In the genomic region with DNA sequence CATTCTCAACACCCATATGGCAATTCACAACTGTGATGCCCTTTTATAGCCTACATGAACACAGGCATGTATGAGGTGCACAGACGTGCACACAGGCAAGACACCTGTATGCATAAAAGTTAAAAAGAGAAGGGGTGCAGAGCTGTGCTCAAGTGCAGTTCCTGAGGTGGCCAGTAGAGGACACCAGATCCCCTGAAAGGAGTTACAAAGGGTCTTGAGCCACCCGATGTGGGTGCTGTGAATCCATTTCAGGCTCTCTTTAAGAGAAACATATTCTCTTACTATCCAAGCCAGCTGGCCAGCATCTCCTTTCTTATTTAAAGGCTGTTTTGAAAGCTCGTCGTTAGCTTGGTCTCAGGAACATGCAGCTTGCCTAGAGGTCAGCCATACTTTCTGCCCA, we compare ENCODE assay signal across 14 mouse cellular contexts. TPM values are rescaled to one million over a fixed set of nuclear protein-coding genes. Genes with fewer than 3 reads are reported as not detected.
DNase-seq lines count a peak whose midpoint lies in the region; ATAC-seq and TF ChIP-seq lines count a peak whose summit lies in the region.
"Had no signal": no experiment of that assay in that cellular context is flagged by ENCODE, and none has a peak within 500 bp of the region (broad histone marks: within the 10 kb centered on the region; RNA-seq: fewer than 3 reads in every experiment).

No protein-coding gene starts in this region.

- no peak overlapping the region for H3K4me2 ChIP-seq in liver, embryonic 12.5 days
- H3K4me2 ChIP-seq in midbrain, embryonic 16.5 days (ENCODE audit: low read length) = no peak overlapping the region
- H3K4me2 ChIP-seq: hindbrain, embryonic 14.5 days; limb, embryonic 12.5 days; neural tube, embryonic 12.5 days had no signal

- no peak overlapping the region for H3K9ac ChIP-seq in liver, adult 2 months (ENCODE audit: low read depth, low read length)
- no peak overlapping the region for H3K9ac ChIP-seq in liver, embryonic 12.5 days
- no peak overlapping the region for H3K9ac ChIP-seq in midbrain, embryonic 16.5 days (ENCODE audit: low read depth, low read length)
- H3K9ac ChIP-seq: hindbrain, embryonic 14.5 days; limb, embryonic 12.5 days; neural tube, embryonic 12.5 days had no signal

- DNase-seq in cerebellum, adult 11-12 months = peak; percentile 23
- no peak for DNase-seq in cerebellum, adult 9-11 months
- no peak for DNase-seq in liver, adult 2 months (ENCODE audit: extremely low read depth, low read depth, low spot score)
- DNase-seq in CD4-positive helper T cell, adult 2 months (ENCODE audit: low read depth, low spot score) = peak; percentile 28
- no peak for DNase-seq in embryo, embryonic 10.5 days (ENCODE audit: low spot score)
- DNase-seq: right cerebral cortex, postnatal 25 days had no signal

- ATAC-seq in liver, embryonic 12.5 days = no peak
- no peak for ATAC-seq in midbrain, embryonic 16.5 days

- 97% methylated on average over 4 of the region's 4 CpGs for WGBS in liver, adult 2 months
- 84% methylated on average over 4 of the region's 4 CpGs for WGBS in liver, embryonic 12.5 days (ENCODE audit: insufficient replicate concordance)
- 98% methylated on average over 4 of the region's 4 CpGs for WGBS in midbrain, embryonic 16.5 days

- TF ChIP-seq POLR2A in liver, adult 2 months (IDR thresholded peaks at IDR 0.05; ENCODE audit: extremely low read depth, insufficient read depth, low read length) = no peak

- H3K79me2 ChIP-seq in liver, adult 2 months (ENCODE audit: control insufficient read depth, insufficient read depth, low read length) = no peaks in the 10 kb centered on the region

- no peaks in the 10 kb centered on the region for H3K9me3 ChIP-seq in liver, embryonic 12.5 days (replicated peaks)
- H3K9me3 ChIP-seq in midbrain, embryonic 16.5 days (replicated peaks; ENCODE audit: control insufficient read depth, low read length, poor library complexity, severe bottlenecking) = peaks cover 2% of the 10 kb centered on the region; the same call in 1 of the 2 replicates
- H3K9me3 ChIP-seq: megakaryocyte, embryonic 14.5 days; neural tube, embryonic 12.5 days had no signal

- H3K4me1 ChIP-seq in liver, adult 2 months (ENCODE audit: control insufficient read depth, insufficient read depth, low read length) = no peaks in the 10 kb centered on the region
- peaks cover 12% of the 10 kb centered on the region for H3K4me1 ChIP-seq in liver, embryonic 12.5 days
- H3K4me1 ChIP-seq in brown adipose tissue, adult 24 weeks (ENCODE audit: control insufficient read depth, insufficient read depth, insufficient read length, low read length) = no peaks in the 10 kb centered on the region
- H3K4me1 ChIP-seq in midbrain, embryonic 16.5 days (ENCODE audit: control insufficient read depth, insufficient read depth, low read length) = peaks cover 9% of the 10 kb centered on the region

- H3K27me3 ChIP-seq in liver, adult 2 months (ENCODE audit: control insufficient read depth, insufficient read depth, low read length) = no peaks in the 10 kb centered on the region
- no peaks in the 10 kb centered on the region for H3K27me3 ChIP-seq in liver, embryonic 12.5 days (replicated peaks)
- no peaks in the 10 kb centered on the region for H3K27me3 ChIP-seq in midbrain, embryonic 16.5 days (ENCODE audit: control insufficient read depth, insufficient read depth, low read depth, low read length)
- H3K27me3 ChIP-seq: limb, embryonic 12.5 days; megakaryocyte, embryonic 14.5 days; neural tube, embryonic 12.5 days had no signal

- H3K36me3 ChIP-seq in liver, adult 2 months (ENCODE audit: control insufficient read depth, insufficient read depth, low read length) = peaks cover 2% of the 10 kb centered on the region; the same call in 1 of the 2 replicates
- peaks cover 88% of the 10 kb centered on the region for H3K36me3 ChIP-seq in liver, embryonic 12.5 days
- peaks cover 15% of the 10 kb centered on the region for H3K36me3 ChIP-seq in midbrain, embryonic 16.5 days (ENCODE audit: control insufficient read depth, insufficient read depth, low read length)

- H3K27ac ChIP-seq in liver, adult 2 months (replicated peaks; ENCODE audit: insufficient read depth, low read depth, low read length) = no peak overlapping the region
- no peak overlapping the region for H3K27ac ChIP-seq in liver, embryonic 12.5 days
- H3K27ac ChIP-seq in brown adipose tissue, adult 24 weeks (replicated peaks; ENCODE audit: low read depth, low read length) = peak overlapping the region; percentile 55; the same call in 1 of the 2 replicates
- H3K27ac ChIP-seq in midbrain, embryonic 16.5 days (ENCODE audit: low read length) = no peak overlapping the region
- H3K27ac ChIP-seq: hindbrain, embryonic 14.5 days; limb, embryonic 12.5 days; neural tube, embryonic 12.5 days had no signal

- H3K4me3 ChIP-seq in liver, adult 2 months (ENCODE audit: insufficient read depth, low read depth, low read length) = no peak overlapping the region
- H3K4me3 ChIP-seq in liver, embryonic 12.5 days = no peak overlapping the region
- H3K4me3 ChIP-seq in brown adipose tissue, adult 24 weeks (ENCODE audit: insufficient read depth, low read depth, low read length) = no peak overlapping the region
- H3K4me3 ChIP-seq in midbrain, embryonic 16.5 days (ENCODE audit: low read depth, low read length) = no peak overlapping the region
- H3K4me3 ChIP-seq: limb, embryonic 12.5 days; megakaryocyte, embryonic 14.5 days; neural tube, embryonic 12.5 days had no signal

- peak; percentile 72 for TF ChIP-seq CTCF in liver, adult 2 months (IDR thresholded peaks at IDR 0.05; ENCODE audit: low read depth, low read length)

RNA-seq across cellular contexts. Expression of a gene that starts 5.1 kb away (rescaled TPM):
- total RNA-seq in liver, adult 2 months (2014; rRNA removed) = 16.4 and 19.4 TPM in 2 replicates
- polyA plus RNA-seq in liver, adult 2 months (2012; rRNA removed) = 20.0 and 24.5 TPM in 2 replicates
- 49.4 and 52.0 TPM in 2 replicates for polyA plus RNA-seq in liver, embryonic 12.5 days (2016; fragmentation: Nextera tagmentation; extraction: Ambion mirVana)
- 11.2 and 17.6 TPM in 2 replicates for polyA plus RNA-seq in brown adipose tissue, adult 24 weeks (2012; ENCODE audit: insufficient read depth, insufficient read length, missing spikeins)
- polyA plus RNA-seq in midbrain, embryonic 16.5 days (2015; fragmentation: Nextera tagmentation; extraction: Ambion mirVana) = 43.6 and 45.3 TPM in 2 replicates

RNA-seq across cellular contexts. Expression of a gene that starts 21.6 kb away (rescaled TPM):
- total RNA-seq in liver, adult 2 months (2014; rRNA removed) = 0.09 TPM in 1 of 2 replicates, not detected in the other
- 0.07 and 0.12 TPM in 2 replicates for polyA plus RNA-seq in liver, adult 2 months (2012; rRNA removed)
- 0.08 TPM in 1 of 2 replicates, not detected in the other for polyA plus RNA-seq in liver, embryonic 12.5 days (2016; fragmentation: Nextera tagmentation; extraction: Ambion mirVana)
- polyA plus RNA-seq in brown adipose tissue, adult 24 weeks (2012; ENCODE audit: insufficient read depth, insufficient read length, missing spikeins) = not detected in 2 replicates
- 12.9 and 18.3 TPM in 2 replicates for polyA plus RNA-seq in midbrain, embryonic 16.5 days (2015; fragmentation: Nextera tagmentation; extraction: Ambion mirVana)
- total RNA-seq: gastrocnemius, adult 8-10 months had no signal
- polyA plus RNA-seq: limb, embryonic 12.5 days had no signal

RNA-seq across cellular contexts. Expression of a gene that starts 30.3 kb away (rescaled TPM):
- total RNA-seq in liver, adult 2 months (2014; rRNA removed) = 0.37 and 0.40 TPM in 2 replicates
- 0.05 and 0.24 TPM in 2 replicates for polyA plus RNA-seq in liver, adult 2 months (2012; rRNA removed)
- 1.7 and 1.8 TPM in 2 replicates for polyA plus RNA-seq in liver, embryonic 12.5 days (2016; fragmentation: Nextera tagmentation; extraction: Ambion mirVana)
- polyA plus RNA-seq in brown adipose tissue, adult 24 weeks (2012; ENCODE audit: insufficient read depth, insufficient read length, missing spikeins) = 0.87 TPM in 1 of 2 replicates, not detected in the other
- polyA plus RNA-seq in midbrain, embryonic 16.5 days (2015; fragmentation: Nextera tagmentation; extraction: Ambion mirVana) = 54.2 and 54.7 TPM in 2 replicates

Comparison
In these comparisons a context has a peak if more than half of its experiments do, and no peak if none do; other contexts are left out.
1. DNase-seq: peak in cerebellum, adult 11-12 months (single experiment) and CD4-positive helper T cell, adult 2 months (single experiment); none in cerebellum, adult 9-11 months (single experiment), liver, adult 2 months (single experiment) and embryo, embryonic 10.5 days (single experiment).
2. RNA of a gene that starts 21.6 kb away (polyA plus RNA-seq): 12.9 to 18.3 TPM in midbrain, embryonic 16.5 days; 0.08 TPM in liver, embryonic 12.5 days, 0.07 to 0.12 TPM in liver, adult 2 months and not detected in brown adipose tissue, adult 24 weeks; every median in the first group is over 10 times any median in the second.
3. RNA of a gene that starts 30.3 kb away (polyA plus RNA-seq): 54.2 to 54.7 TPM in midbrain, embryonic 16.5 days; 1.7 to 1.8 TPM in liver, embryonic 12.5 days, 0.87 TPM in brown adipose tissue, adult 24 weeks and 0.05 to 0.24 TPM in liver, adult 2 months; every median in the first group is over 10 times any median in the second.